Mouse (Mus musculus) lung, embryonic 14.5 days (tissue): Measurements from ENCODE around the gene Serpinb6b. TPM values are rescaled to one million over a fixed set of nuclear protein-coding genes. Genes with fewer than 3 reads are reported as not detected.
A peak's percentile ranks its signal among the peaks of the same experiment; 100 is the strongest.

ENCODE experiments used
- ATAC-seq: fragments of 200-750 bp; cut with Nextera tagmentation; 2 replicates; pipeline ENCODE4 v1.8.0; 2017; ENCODE audit warnings: mild to moderate bottlenecking, moderate TSS enrichment, moderate library complexity; ENCODE audit not compliant: insufficient read depth
- DNase-seq: peaks from one replicate; pipeline ENCODE4 v3.0.0-alpha.2; 2015
- H3K27ac ChIP-seq: fragments of 300-500 bp; sonication (generic); 2 replicates; pipeline ENCODE4 v1.5.1; 2014; ENCODE audit warnings: low read depth, mild to moderate bottlenecking, moderate library complexity
- H3K27me3 ChIP-seq: fragments of 300-500 bp; sonication (generic); 2 replicates; pipeline ENCODE4 v1.6.1; 2014; ENCODE audit warnings: low read length, control low read depth; ENCODE audit not compliant: insufficient read depth
- H3K36me3 ChIP-seq: fragments of 300-500 bp; sonication (generic); 2 replicates; pipeline ENCODE4 v1.6.1; 2014; ENCODE audit warnings: control low read depth; ENCODE audit not compliant: insufficient read depth
- H3K4me1 ChIP-seq: fragments of 300-500 bp; sonication (generic); 2 replicates; pipeline ENCODE4 v1.6.1; 2014; ENCODE audit warnings: antibody characterized with exemption, control low read depth; ENCODE audit not compliant: insufficient read depth
- H3K4me2 ChIP-seq: fragments of 300-500 bp; sonication (generic); 2 replicates; pipeline ENCODE4 v1.6.1; 2014; ENCODE audit warnings: mild to moderate bottlenecking
- H3K4me3 ChIP-seq: fragments of 300-500 bp; sonication (generic); 2 replicates; pipeline ENCODE4 v1.5.1; 2014; ENCODE audit warnings: low read depth, low read length
- H3K9ac ChIP-seq: fragments of 300-500 bp; sonication (generic); 2 replicates; pipeline ENCODE4 v1.6.1; 2014
- H3K9me3 ChIP-seq: fragments of 300-500 bp; sonication (generic); 2 replicates; pipeline ENCODE4 v1.6.1; 2016; ENCODE audit warnings: low read depth, low read length, control low read depth
- CTCF ChIP-seq: IDR thresholded peaks from 2 replicates; pipeline ENCODE4 v1.5.1; 2016; ENCODE audit warnings: antibody characterized with exemption, low read depth
- WGBS: fragments of 180-500 bp; shearing (Covaris S2); extraction: QIAGEN DNeasy Blood & Tissue Kit; methylation state at CpG from one replicate; pipeline ENCODE4 v1.1.7; 2014; 5-methylcytosine and 5-hydroxymethylcytosine counted together
- polyA plus RNA-seq: library from polyadenylated mRNA; unstranded; fragments of >200 nt; fragmentation: Nextera tagmentation; extraction: Ambion mirVana; gene quantifications from 2 replicates; pipeline ENCODE4 v1.2.1, GENCODE M21; 2014

Gene Serpinb6b
- polyA plus RNA-seq, 1 experiment from 2014 or later = 23.7 TPM

GRCm38 (mm10) chr13:32966116-32966515, 1.1 kb downstream of the Serpinb6b start:
- no peaks in the 10 kb centered on the region for H3K9me3 ChIP-seq
- WGBS = 47% methylated on average over 5 of the region's 5 CpGs
- no peak for TF ChIP-seq CTCF
- no peak overlapping the region; the same call in 1 of the 2 replicates for H3K9ac ChIP-seq
- H3K27ac ChIP-seq = no peak overlapping the region
- no peaks in the 10 kb centered on the region for H3K4me1 ChIP-seq
- no peaks in the 10 kb centered on the region for H3K36me3 ChIP-seq
- H3K4me3 ChIP-seq = peak overlapping the region; percentile 34
- no peaks in the 10 kb centered on the region for H3K27me3 ChIP-seq
- peak overlapping the region; percentile 64 for H3K4me2 ChIP-seq
- ATAC-seq = no peak
- no peak for DNase-seq

- no peak for ATAC-seq
- Histone ChIP-seq H3K27me3 (no peaks in the 10 kb centered on the region), H3K36me3 (no peaks in the 10 kb centered on the region), H3K4me1 (no peaks in the 10 kb centered on the region), H3K4me3 (no peak overlapping the region), H3K9ac (no peak overlapping the region), H3K4me2 (peak overlapping the region; percentile 26; the same call in 1 of the 2 replicates), H3K9me3 (no peaks in the 10 kb centered on the region), H3K27ac (peak overlapping the region; percentile 32; the same call in 1 of the 2 replicates)
- TF ChIP-seq CTCF = no peak
- no peak for DNase-seq
Observed at GRCm38 (mm10) chr13:32967233-32967632, 2.2 kb downstream of the Serpinb6b start.

- Histone ChIP-seq H3K9me3 (no peaks in the 10 kb centered on the region), H3K27ac (no peak overlapping the region; the same call in 1 of the 2 replicates), H3K4me2 (no peak overlapping the region; the same call in 1 of the 2 replicates), H3K4me3 (no peak overlapping the region), H3K36me3 (no peaks in the 10 kb centered on the region), H3K27me3 (no peaks in the 10 kb centered on the region), H3K4me1 (no peaks in the 10 kb centered on the region), H3K9ac (no peak overlapping the region; the same call in 1 of the 2 replicates)
- no peak for TF ChIP-seq CTCF
- ATAC-seq (no peak; the same call in 1 of the 2 replicates), DNase-seq (no peak)
- WGBS = 72% methylated on average over 5 of the region's 5 CpGs
Observed at GRCm38 (mm10) chr13:32968353-32968984, 3.5 kb downstream of the Serpinb6b start.

- Histone ChIP-seq H3K36me3 (no peaks in the 10 kb centered on the region), H3K9me3 (no peaks in the 10 kb centered on the region), H3K4me2 (no peak overlapping the region; the same call in 1 of the 2 replicates), H3K4me1 (no peaks in the 10 kb centered on the region), H3K9ac (no peak overlapping the region; the same call in 1 of the 2 replicates), H3K27ac (no peak overlapping the region; the same call in 1 of the 2 replicates), H3K27me3 (no peaks in the 10 kb centered on the region), H3K4me3 (no peak overlapping the region)
- ATAC-seq = no peak
- no peak for DNase-seq
- WGBS = 51% methylated on average over 4 of the region's 4 CpGs
- TF ChIP-seq CTCF = no peak
Observed at GRCm38 (mm10) chr13:32968996-32969640, 4.1 kb downstream of the Serpinb6b start.

- H3K4me1 ChIP-seq = no peaks in the 10 kb centered on the region
Observed at GRCm38 (mm10) chr13:32969641-32970040, 4.6 kb downstream of the Serpinb6b start.

GRCm38 (mm10) chr13:32970776-32971175, 5.8 kb downstream of the Serpinb6b start:
- Histone ChIP-seq H3K27ac (no peak overlapping the region), H3K4me2 (no peak overlapping the region), H3K9me3 (no peaks in the 10 kb centered on the region), H3K4me3 (no peak overlapping the region), H3K27me3 (no peaks in the 10 kb centered on the region), H3K9ac (no peak overlapping the region), H3K4me1 (no peaks in the 10 kb centered on the region), H3K36me3 (no peaks in the 10 kb centered on the region)
- no peak for ATAC-seq
- no peak for TF ChIP-seq CTCF
- no peak for DNase-seq
- WGBS = 93% methylated on average over 3 of the region's 3 CpGs

More at GRCm38 (mm10) chr13:32969641-32970040, 4.6 kb downstream of the Serpinb6b start:
- TF ChIP-seq CTCF = no peak
- H3K4me2 ChIP-seq = no peak overlapping the region
- no peak overlapping the region for H3K4me3 ChIP-seq
- DNase-seq = no peak
- 79% methylated on average over 1 of the region's 1 CpGs for WGBS
- H3K9ac ChIP-seq = no peak overlapping the region
- H3K27ac ChIP-seq = no peak overlapping the region
- H3K9me3 ChIP-seq = no peaks in the 10 kb centered on the region
- no peaks in the 10 kb centered on the region for H3K27me3 ChIP-seq
- no peak for ATAC-seq
- no peaks in the 10 kb centered on the region for H3K36me3 ChIP-seq

GRCm38 (mm10) chr13:32974268-32974667, 9.3 kb downstream of the Serpinb6b start:
- H3K9ac ChIP-seq = no peak overlapping the region
- no peaks in the 10 kb centered on the region for H3K9me3 ChIP-seq
- H3K27me3 ChIP-seq = no peaks in the 10 kb centered on the region
- peak; percentile 39; the same call in 1 of the 2 replicates for ATAC-seq
- DNase-seq = no peak
- H3K4me1 ChIP-seq = no peaks in the 10 kb centered on the region
- H3K4me3 ChIP-seq = no peak overlapping the region
- no peak overlapping the region for H3K4me2 ChIP-seq
- no peaks in the 10 kb centered on the region for H3K36me3 ChIP-seq
- WGBS = 66% methylated on average over 2 of the region's 2 CpGs
- TF ChIP-seq CTCF = no peak
- H3K27ac ChIP-seq = peak overlapping the region; percentile 72; the same call in 1 of the 2 replicates
